Mouse (Mus musculus): Measurements from ENCODE around the gene Htr5a. TPM values are rescaled to one million over a fixed set of nuclear protein-coding genes. Genes with fewer than 3 reads are reported as not detected.

The Htr5a gene
- total and polyA plus RNA-seq, 2 experiments from 2014 or later, result not detected

DNA sequence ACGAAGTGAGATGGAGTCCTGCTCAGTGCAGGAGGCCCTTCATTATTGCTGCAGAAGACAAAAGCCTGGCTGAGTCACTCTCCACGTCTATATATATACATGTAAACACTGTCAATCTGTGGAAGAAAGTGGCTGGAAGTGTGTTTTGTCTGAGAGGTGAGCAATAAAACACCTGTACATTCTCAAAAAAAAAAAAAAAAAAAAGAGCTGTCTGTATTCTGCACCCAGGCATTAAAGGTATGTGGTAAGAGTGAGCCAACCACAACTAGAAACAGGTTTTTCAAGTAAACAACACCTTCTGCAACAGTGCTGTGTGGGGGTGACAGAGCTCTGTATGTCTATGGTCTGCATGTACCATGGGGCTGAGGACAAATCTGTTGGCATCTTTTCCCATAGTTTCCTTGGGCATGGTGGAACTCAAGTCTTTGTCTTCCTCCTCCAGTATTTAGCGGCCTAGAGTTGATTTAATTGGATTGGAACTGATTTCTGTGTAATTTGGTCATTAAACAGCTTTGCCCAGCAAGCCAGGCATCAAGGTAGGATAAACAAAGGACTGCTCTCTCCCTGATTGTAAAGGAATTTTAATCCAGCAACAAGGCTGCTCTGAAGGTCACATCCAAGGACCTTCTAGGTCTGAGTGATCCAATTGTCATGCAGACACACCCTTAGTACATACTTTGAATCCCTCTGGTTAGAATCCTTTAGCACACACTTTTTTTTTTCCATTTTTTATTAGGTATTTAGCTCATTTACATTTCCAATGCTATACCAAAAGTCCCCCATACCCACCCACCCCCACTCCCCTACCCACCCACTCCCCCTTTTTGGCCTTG, 22.9 kb upstream of the Htr5a start:
- Histone ChIP-seq H3K4me1 (ENCODE audit: control insufficient read depth, insufficient read depth) (no peaks in the 10 kb centered on the region), H3K4me2 (ENCODE audit: low read depth, low read length) (no peak overlapping the region), H3K4me3 (ENCODE audit: low read depth, low read length) (no peak overlapping the region), H3K36me3 (replicated peaks; ENCODE audit: control insufficient read depth, insufficient read depth, low read length) (no peaks in the 10 kb centered on the region), H3K27me3 (ENCODE audit: control insufficient read depth, insufficient read depth, low read length) (no peaks in the 10 kb centered on the region), H3K27ac (ENCODE audit: low read depth) (no peak overlapping the region), H3K9ac (replicated peaks; ENCODE audit: low read depth, low read length) (no peak overlapping the region), H3K9me3 (replicated peaks; ENCODE audit: control insufficient read depth, low read length) (no peaks in the 10 kb centered on the region)
- no peak for TF ChIP-seq EP300 (IDR thresholded peaks at IDR 0.05; ENCODE audit: low read depth)
- no peak for TF ChIP-seq CTCF (IDR thresholded peaks at IDR 0.05; ENCODE audit: low read depth)
- WGBS, result 58% methylated on average over 3 of the region's 3 CpGs
- DNase-seq (ENCODE audit: low spot score) (no peak), ATAC-seq (ENCODE audit: insufficient read depth, low read depth) (no peak)

GRCm38 (mm10) chr5:27821161-27821560, 20.8 kb upstream of the Htr5a start:
- DNase-seq (ENCODE audit: low spot score) (no peak), ATAC-seq (ENCODE audit: insufficient read depth, low read depth) (no peak)
- no peak for TF ChIP-seq CTCF (IDR thresholded peaks at IDR 0.05; ENCODE audit: low read depth)
- TF ChIP-seq EP300 (IDR thresholded peaks at IDR 0.05; ENCODE audit: low read depth), result no peak
- 46% methylated on average over 6 of the region's 6 CpGs for WGBS
- H3K27me3 ChIP-seq (ENCODE audit: control insufficient read depth, insufficient read depth, low read length), result no peaks in the 10 kb centered on the region
- H3K4me3 ChIP-seq (ENCODE audit: low read depth, low read length), result no peak overlapping the region
- H3K9me3 ChIP-seq (replicated peaks; ENCODE audit: control insufficient read depth, low read length), result no peaks in the 10 kb centered on the region
- H3K9ac ChIP-seq (replicated peaks; ENCODE audit: low read depth, low read length), result no peak overlapping the region
- H3K4me1 ChIP-seq (ENCODE audit: control insufficient read depth, insufficient read depth), result no peaks in the 10 kb centered on the region
- H3K4me2 ChIP-seq (ENCODE audit: low read depth, low read length), result no peak overlapping the region
- no peak overlapping the region for H3K27ac ChIP-seq (ENCODE audit: low read depth)
- no peaks in the 10 kb centered on the region for H3K36me3 ChIP-seq (replicated peaks; ENCODE audit: control insufficient read depth, insufficient read depth, low read length)

DNA sequence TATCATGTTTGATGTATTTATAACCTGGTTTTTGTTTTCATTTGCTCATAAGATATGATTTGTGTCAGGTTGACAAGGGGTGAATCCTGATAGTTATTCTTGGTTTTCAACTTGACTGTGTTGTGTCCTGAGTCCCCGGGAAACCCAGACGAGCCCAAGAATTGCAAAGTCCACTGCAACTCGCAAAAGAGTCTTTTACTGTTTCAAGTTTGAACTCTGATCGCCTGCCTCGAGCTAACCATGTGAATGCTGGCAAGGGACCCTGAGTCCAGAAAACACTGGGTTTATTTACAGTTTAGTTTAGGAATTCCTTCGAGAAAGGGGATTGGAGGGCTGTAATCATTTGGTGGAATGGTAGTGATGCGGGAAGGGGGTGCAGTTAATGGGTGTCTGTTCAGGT, 14.0 kb upstream of the Htr5a start:
- DNase-seq (ENCODE audit: low spot score) (no peak), ATAC-seq (ENCODE audit: insufficient read depth, low read depth) (no peak)
- TF ChIP-seq EP300 (IDR thresholded peaks at IDR 0.05; ENCODE audit: low read depth) (no peak), CTCF (IDR thresholded peaks at IDR 0.05; ENCODE audit: low read depth) (no peak)
- Histone ChIP-seq H3K4me3 (ENCODE audit: low read depth, low read length) (no peak overlapping the region), H3K27ac (ENCODE audit: low read depth) (no peak overlapping the region), H3K27me3 (ENCODE audit: control insufficient read depth, insufficient read depth, low read length) (no peaks in the 10 kb centered on the region), H3K4me2 (ENCODE audit: low read depth, low read length) (no peak overlapping the region), H3K9ac (replicated peaks; ENCODE audit: low read depth, low read length) (no peak overlapping the region), H3K4me1 (ENCODE audit: control insufficient read depth, insufficient read depth) (no peaks in the 10 kb centered on the region), H3K36me3 (replicated peaks; ENCODE audit: control insufficient read depth, insufficient read depth, low read length) (no peaks in the 10 kb centered on the region), H3K9me3 (replicated peaks; ENCODE audit: control insufficient read depth, low read length) (no peaks in the 10 kb centered on the region)
- WGBS, result 84% methylated on average over 7 of the region's 7 CpGs

- no peak for DNase-seq (ENCODE audit: low spot score)
- no peaks in the 10 kb centered on the region for H3K27me3 ChIP-seq (ENCODE audit: control insufficient read depth, insufficient read depth, low read length)
- no peak overlapping the region for H3K9ac ChIP-seq (replicated peaks; ENCODE audit: low read depth, low read length)
- no peak overlapping the region for H3K27ac ChIP-seq (ENCODE audit: low read depth)
- WGBS, result 72% methylated on average over 2 of the region's 2 CpGs
- no peaks in the 10 kb centered on the region for H3K9me3 ChIP-seq (replicated peaks; ENCODE audit: control insufficient read depth, low read length)
- H3K4me1 ChIP-seq (ENCODE audit: control insufficient read depth, insufficient read depth), result no peaks in the 10 kb centered on the region
- no peaks in the 10 kb centered on the region for H3K36me3 ChIP-seq (replicated peaks; ENCODE audit: control insufficient read depth, insufficient read depth, low read length)
- H3K4me3 ChIP-seq (ENCODE audit: low read depth, low read length), result no peak overlapping the region
- no peak overlapping the region for H3K4me2 ChIP-seq (ENCODE audit: low read depth, low read length)
- ATAC-seq (ENCODE audit: insufficient read depth, low read depth), result no peak
- TF ChIP-seq CTCF (IDR thresholded peaks at IDR 0.05; ENCODE audit: low read depth), result no peak
- TF ChIP-seq EP300 (IDR thresholded peaks at IDR 0.05; ENCODE audit: low read depth), result no peak
Observed at GRCm38 (mm10) chr5:27835096-27835495, 6.9 kb upstream of the Htr5a start.

- no peaks in the 10 kb centered on the region for H3K4me1 ChIP-seq (ENCODE audit: control insufficient read depth, insufficient read depth)
- no peak overlapping the region for H3K4me2 ChIP-seq (ENCODE audit: low read depth, low read length)
- H3K4me3 ChIP-seq (ENCODE audit: low read depth, low read length), result no peak overlapping the region
- H3K36me3 ChIP-seq (replicated peaks; ENCODE audit: control insufficient read depth, insufficient read depth, low read length), result no peaks in the 10 kb centered on the region
- WGBS, result 40% methylated on average over 4 of the region's 4 CpGs
- H3K9ac ChIP-seq (replicated peaks; ENCODE audit: low read depth, low read length), result no peak overlapping the region
- ATAC-seq (ENCODE audit: insufficient read depth, low read depth) (no peak), DNase-seq (ENCODE audit: low spot score) (no peak)
- H3K27me3 ChIP-seq (ENCODE audit: control insufficient read depth, insufficient read depth, low read length), result peaks cover 6% of the 10 kb centered on the region
- TF ChIP-seq CTCF (IDR thresholded peaks at IDR 0.05; ENCODE audit: low read depth) (no peak), EP300 (IDR thresholded peaks at IDR 0.05; ENCODE audit: low read depth) (no peak)
- no peaks in the 10 kb centered on the region for H3K9me3 ChIP-seq (replicated peaks; ENCODE audit: control insufficient read depth, low read length)
- H3K27ac ChIP-seq (ENCODE audit: low read depth), result no peak overlapping the region
Observed at GRCm38 (mm10) chr5:27838061-27838460, 3.9 kb upstream of the Htr5a start.
